Mouse (Mus musculus) retina, adult 2 months (tissue): ENCODE data around the gene Hsp90ab1.

Source experiments
- DNase-seq: peaks from one replicate; pipeline ENCODE4 v3.0.0-alpha.2; 2012; ENCODE audit warnings: low read depth, low spot score

The Hsp90ab1 gene

GRCm38 (mm10) chr17:45580958-45581477, 7.9 kb upstream of the Hsp90ab1 start:
- no peak for DNase-seq

GRCm38 (mm10) chr17:45579554-45579953, 6.5 kb upstream of the Hsp90ab1 start:
- no peak for DNase-seq

GRCm38 (mm10) chr17:45578843-45579242, 5.8 kb upstream of the Hsp90ab1 start:
- DNase-seq, result no peak

- no peak for DNase-seq
These were observed 5.2 kb upstream of the Hsp90ab1 start for GRCm38 (mm10) chr17:45578242-45578641.

GRCm38 (mm10) chr17:45575123-45575897, 2.2 kb upstream of the Hsp90ab1 start:
- no peak for DNase-seq

GRCm38 (mm10) chr17:45574129-45574761, 1.2 kb upstream of the Hsp90ab1 start:
- no peak for DNase-seq

- peak; percentile 76 for DNase-seq
These were observed 681 bp upstream of the Hsp90ab1 start for GRCm38 (mm10) chr17:45573780-45574123.

- no peak for DNase-seq
These were observed 676 bp downstream of the Hsp90ab1 start for GRCm38 (mm10) chr17:45572103-45573086.

GRCm38 (mm10) chr17:45569999-45570398, 3.1 kb downstream of the Hsp90ab1 start:
- DNase-seq, result no peak

- no peak for DNase-seq
These were observed 4.1 kb downstream of the Hsp90ab1 start for GRCm38 (mm10) chr17:45568990-45569389.

- no peak for DNase-seq
These were observed 5.9 kb downstream of the Hsp90ab1 start for GRCm38 (mm10) chr17:45567162-45567601.

- DNase-seq, result no peak
These were observed 6.5 kb downstream of the Hsp90ab1 start for GRCm38 (mm10) chr17:45566360-45567161.

GRCm38 (mm10) chr17:45566031-45566359, 7.1 kb downstream of the Hsp90ab1 start:
- DNase-seq, result no peak

GRCm38 (mm10) chr17:45565103-45565502, 8.0 kb downstream of the Hsp90ab1 start:
- no peak for DNase-seq

- DNase-seq, result no peak
These were observed 8.5 kb downstream of the Hsp90ab1 start for GRCm38 (mm10) chr17:45564531-45565084.

GRCm38 (mm10) chr17:45563655-45564530, 9.2 kb downstream of the Hsp90ab1 start, which contains the start of gene Slc35b2:
Gene Slc35b2 (plus strand): TSS chr17:45563874.
- peak; percentile 77 for DNase-seq

- DNase-seq, result no peak
These were observed 9.9 kb downstream of the Hsp90ab1 start for GRCm38 (mm10) chr17:45563216-45563615.

- DNase-seq, result no peak
These were observed 13.1 kb downstream of the Hsp90ab1 start for GRCm38 (mm10) chr17:45559732-45560525.
